Mouse (Mus musculus) CH12.LX (cell line): ENCODE measurements at regions not wholly inside any gene's neighbourhood (a gene's known extent, or its start where the extent isn't known, plus 50 kb on each side); places are given as distances from the start of the nearest gene placed in this dataset.

Source experiments
- CHD2 ChIP-seq: IDR thresholded peaks from 2 replicates; pipeline ENCODE4 v1.6.1; 2011; ENCODE audit warnings: low read length, improper control_type of control experiment
- CTCF ChIP-seq, 2 experiments: IDR thresholded peaks in 1 of 2; conservative IDR thresholded peaks in 1 of 2; 2 replicates each; pipeline ENCODE4 v1.5.1; 2011 to 2012; ENCODE audit warnings: low read depth in 2 of 2, low read length in 2 of 2, improper control_type of control experiment in 1 of 2, inconsistent platforms in 1 of 2, mild to moderate bottlenecking in 1 of 2, moderate library complexity in 1 of 2
- EP300 ChIP-seq: IDR thresholded peaks from 2 replicates; pipeline ENCODE4 v1.6.1; 2011; ENCODE audit warnings: low read length, improper control_type of control experiment
- MAX ChIP-seq: IDR thresholded peaks from 2 replicates; pipeline ENCODE4 v1.6.1; 2011; ENCODE audit warnings: low read length, improper control_type of control experiment
- NRF1 ChIP-seq: IDR thresholded peaks from 2 replicates; pipeline ENCODE4 v1.6.1; 2014; ENCODE audit warnings: low read depth, mild to moderate bottlenecking, inconsistent platforms, low read length, improper control_type of control experiment, moderate library complexity
- POLR2A ChIP-seq: IDR thresholded peaks from 2 replicates; pipeline ENCODE4 v1.6.1; 2011; ENCODE audit warnings: low read depth, mild to moderate bottlenecking, improper control_type of control experiment, low read length
- ZC3H11A ChIP-seq: IDR thresholded peaks from 2 replicates; pipeline ENCODE4 v1.6.1; 2012; ENCODE audit warnings: low read depth, mild to moderate bottlenecking, inconsistent platforms, low read length, improper control_type of control experiment

- no peak for TF ChIP-seq POLR2A
- no peak for TF ChIP-seq CTCF (conservative IDR thresholded peaks at IDR 0.05 in 1 of 2, IDR thresholded peaks at IDR 0.05 in 1 of 2; ENCODE audit: low read depth in 2 of 2, low read length in 2 of 2)
- TF ChIP-seq ZC3H11A = no peak
- no peak for TF ChIP-seq CHD2
- no peak for TF ChIP-seq EP300
- TF ChIP-seq NRF1 = no peak
- no peak for TF ChIP-seq MAX
Measured at GRCm38 (mm10) chr15:59866701-59867100, 149.7 kb downstream of the 4933412E24Rik start.
